Mouse (Mus musculus) MEL (cell line): ENCODE results near the gene C1rl.

Source experiments
- CTCF ChIP-seq, 3 experiments: IDR thresholded peaks in 2 of 3; conservative IDR thresholded peaks in 1 of 3; 2 replicates each; pipeline ENCODE4 v1.5.1; 2011 to 2012; ENCODE audit warnings: low read length in 3 of 3, low read depth in 2 of 3, mild to moderate bottlenecking in 2 of 3, improper control_type of control experiment in 1 of 3, inconsistent platforms in 1 of 3, mixed read lengths in 1 of 3, moderate library complexity in 1 of 3; ENCODE audit not compliant: control insufficient read depth in 1 of 3, insufficient read depth in 1 of 3, poor library complexity in 1 of 3, severe bottlenecking in 1 of 3
- MAX ChIP-seq: IDR thresholded peaks from 2 replicates; pipeline ENCODE4 v1.6.1; 2011; ENCODE audit warnings: low read length, improper control_type of control experiment
- POLR2A ChIP-seq, 2 experiments: IDR thresholded peaks; 2 replicates each; pipeline ENCODE4 v1.6.1; 2011 to 2012; ENCODE audit warnings: low read length in 2 of 2, mild to moderate bottlenecking in 2 of 2, control low read depth in 1 of 2, improper control_type of control experiment in 1 of 2, low read depth in 1 of 2, moderate library complexity in 1 of 2; ENCODE audit not compliant: control insufficient read depth in 1 of 2, insufficient read depth in 1 of 2, poor library complexity in 1 of 2
- SMC3 ChIP-seq: IDR thresholded peaks from 2 replicates; pipeline ENCODE4 v1.6.1; 2011; ENCODE audit warnings: low read depth, low read length, improper control_type of control experiment
- TCF12 ChIP-seq: IDR thresholded peaks from 2 replicates; pipeline ENCODE4 v1.6.1; 2014; ENCODE audit warnings: low read depth, mild to moderate bottlenecking, inconsistent platforms, low read length, improper control_type of control experiment, moderate library complexity

DNA sequence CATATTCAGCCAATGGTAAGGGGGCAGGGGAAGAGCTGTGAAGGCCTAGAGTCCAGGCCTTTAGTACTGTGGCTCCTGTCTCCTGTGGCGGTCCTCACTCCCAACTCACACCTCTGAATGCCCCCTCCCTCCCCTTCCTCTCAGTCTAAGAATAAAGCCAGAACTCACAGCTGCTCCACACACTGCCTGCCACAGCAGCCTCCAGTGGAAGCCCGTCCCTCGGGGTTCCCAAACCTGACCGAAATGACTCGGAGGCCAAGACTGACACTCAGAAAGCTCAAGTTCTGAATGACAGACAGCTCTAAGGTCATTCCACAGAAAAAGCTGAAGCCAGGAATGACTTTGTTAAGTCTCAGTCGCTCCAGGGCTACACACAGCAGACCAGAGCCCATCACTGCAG lies 27.2 kb upstream of the C1rl start:
- no peak for TF ChIP-seq CTCF (IDR thresholded peaks at IDR 0.05 in 2 of 3, conservative IDR thresholded peaks at IDR 0.05 in 1 of 3; ENCODE audit: control insufficient read depth in 1 of 3, insufficient read depth in 1 of 3, low read depth in 2 of 3, low read length in 3 of 3, poor library complexity in 1 of 3, severe bottlenecking in 1 of 3)
- TF ChIP-seq MAX = no peak
- TF ChIP-seq SMC3 = no peak
- no peak for TF ChIP-seq TCF12
- no peak for TF ChIP-seq POLR2A (IDR thresholded peaks at IDR 0.05; ENCODE audit: control insufficient read depth in 1 of 2, insufficient read depth in 1 of 2, low read depth in 1 of 2, low read length in 2 of 2, poor library complexity in 1 of 2)
